Mouse (Mus musculus): Measurements from ENCODE around the gene Casp3.

Casp3 gene

DNA sequence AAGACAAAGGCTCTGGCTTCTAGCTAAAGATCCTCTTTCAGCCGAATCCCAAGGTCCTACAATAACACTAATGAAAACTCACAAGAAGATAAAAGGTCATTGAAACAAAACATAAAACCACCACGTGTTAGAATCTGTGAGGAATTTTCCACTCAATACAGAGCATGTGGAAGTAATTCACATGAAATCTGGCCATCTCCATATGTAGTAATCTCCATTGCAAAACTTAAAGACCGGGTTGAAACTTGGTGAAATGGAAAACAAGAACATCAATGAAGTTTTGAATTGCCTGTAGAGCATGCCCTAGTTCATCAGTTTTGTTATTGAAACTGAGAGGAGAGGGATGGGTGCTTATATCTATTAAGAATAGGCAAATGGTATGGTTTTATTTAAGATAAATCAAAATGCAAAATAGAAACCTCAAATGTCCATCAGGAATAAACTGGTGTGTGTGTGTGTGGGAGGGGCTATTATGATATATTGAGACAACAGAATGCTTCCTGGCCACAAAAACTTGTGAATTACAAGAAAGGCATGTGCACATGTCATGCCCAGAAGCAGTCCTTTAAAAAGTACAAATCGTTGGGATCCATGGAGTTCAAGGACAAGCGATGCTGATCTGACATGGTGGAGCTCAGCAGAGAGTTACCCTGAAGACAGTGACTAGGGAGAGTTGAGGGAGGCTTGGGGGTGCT is 63.7 kb downstream of the Casp3 start:
- no peak for DNase-seq (ENCODE audit: low read depth, low spot score)

GRCm38 (mm10) chr8:46686664-46687336 is 69.7 kb downstream of the Casp3 start:
- DNase-seq (ENCODE audit: low read depth, low spot score) = peak; percentile 91

Measured in forelimb bud, embryonic 11.5 days (tissue).